Mouse (Mus musculus) kidney, postnatal 0 days (tissue): ENCODE measurements around the gene Ccnb1. TPM values are rescaled to one million over a fixed set of nuclear protein-coding genes. Genes with fewer than 3 reads are reported as not detected.

ENCODE experiments used
- ATAC-seq: fragments of 200-750 bp; cut with Nextera tagmentation; replicated peaks from 2 replicates; pipeline ENCODE4 v1.8.0; 2017; ENCODE audit warnings: low read depth, moderate number of reproducible peaks, moderate TSS enrichment, moderate library complexity; ENCODE audit not compliant: low FRiP score
- DNase-seq: peaks from one replicate; pipeline ENCODE4 v3.0.0-alpha.2; 2016; ENCODE audit warnings: low spot score
- H3K27ac ChIP-seq: fragments of 300-500 bp; sonication (generic); 2 replicates; pipeline ENCODE4 v1.5.1; 2014; ENCODE audit warnings: mild to moderate bottlenecking
- H3K27me3 ChIP-seq: fragments of 300-500 bp; sonication (generic); 2 replicates; pipeline ENCODE4 v1.6.1; 2014; ENCODE audit warnings: low read length, mixed read lengths; ENCODE audit not compliant: insufficient read depth
- H3K36me3 ChIP-seq: fragments of 300-500 bp; sonication (generic); 2 replicates; pipeline ENCODE4 v1.6.1; 2014; ENCODE audit warnings: low read length, mixed read lengths; ENCODE audit not compliant: insufficient read depth
- H3K4me1 ChIP-seq: fragments of 300-500 bp; sonication (generic); replicated peaks from 2 replicates; pipeline ENCODE4 v1.6.1; 2014; ENCODE audit warnings: antibody characterized with exemption, low read length, mixed read lengths; ENCODE audit not compliant: insufficient read depth
- H3K4me2 ChIP-seq: fragments of 300-500 bp; sonication (generic); 2 replicates; pipeline ENCODE4 v1.6.1; 2014; ENCODE audit warnings: mild to moderate bottlenecking, low read length, moderate library complexity, mixed read lengths
- H3K4me3 ChIP-seq: fragments of 300-500 bp; sonication (generic); replicated peaks from 2 replicates; pipeline ENCODE4 v1.5.1; 2014; ENCODE audit warnings: low read depth, low read length
- H3K9ac ChIP-seq: fragments of 300-500 bp; sonication (generic); 2 replicates; pipeline ENCODE4 v1.6.1; 2014; ENCODE audit warnings: low read depth, low read length
- H3K9me3 ChIP-seq: fragments of 300-500 bp; sonication (generic); replicated peaks from 2 replicates; pipeline ENCODE4 v1.6.1; 2016; ENCODE audit warnings: low read length, inconsistent platforms, mixed read lengths
- CTCF ChIP-seq: IDR thresholded peaks from 2 replicates; pipeline ENCODE4 v1.5.1; 2016; ENCODE audit warnings: antibody characterized with exemption, low read depth, mild to moderate bottlenecking, moderate library complexity
- WGBS: fragments of 180-500 bp; shearing (Covaris S2); extraction: QIAGEN DNeasy Blood & Tissue Kit; methylation state at CpG from one replicate; pipeline ENCODE4 v1.1.7; 2014; 5-methylcytosine and 5-hydroxymethylcytosine counted together
- polyA plus RNA-seq: library from polyadenylated mRNA; unstranded; fragments of >200 nt; fragmentation: Nextera tagmentation; extraction: Ambion mirVana; gene quantifications from 2 replicates; pipeline ENCODE4 v1.2.1, GENCODE M21; 2015

Ccnb1 gene
- 101 and 103 TPM in 2 replicates for polyA plus RNA-seq

GRCm38 (mm10) chr13:100786414-100786867, at the start of gene Ccnb1:
TSS of gene Ccnb1 (minus strand) at chr13:100786570.
- Histone ChIP-seq H3K27ac (peak within 1 kb of the TSS; percentile 47), H3K36me3 (no peaks in the 10 kb centered on the region), H3K4me3 (peak within 1 kb of the TSS; percentile 92), H3K4me2 (peak within 1 kb of the TSS; percentile 98), H3K27me3 (no peaks in the 10 kb centered on the region), H3K9ac (peak within 1 kb of the TSS; percentile 68), H3K9me3 (no peaks in the 10 kb centered on the region), H3K4me1 (no peaks in the 10 kb centered on the region)
- peak; percentile 55 for TF ChIP-seq CTCF
- peak; percentile 98 for ATAC-seq
- peak; percentile 98 for DNase-seq
- WGBS, result 0% methylated on average over 31 of the region's 35 CpGs

- no peak for ATAC-seq
- H3K9ac ChIP-seq, result no peak overlapping the region
- no peak for TF ChIP-seq CTCF
Observed at GRCm38 (mm10) chr13:100834777-100835176, 48.4 kb upstream of the Ccnb1 start.

GRCm38 (mm10) chr13:100833640-100834002, 47.3 kb upstream of the Ccnb1 start:
- Histone ChIP-seq H3K9ac (no peak overlapping the region), H3K36me3 (no peaks in the 10 kb centered on the region), H3K4me2 (no peak overlapping the region; the same call in 1 of the 2 replicates), H3K27ac (no peak overlapping the region), H3K9me3 (no peaks in the 10 kb centered on the region), H3K27me3 (no peaks in the 10 kb centered on the region), H3K4me1 (peaks cover 4% of the 10 kb centered on the region; the same call in 1 of the 2 replicates), H3K4me3 (peak overlapping the region; percentile 85; the same call in 1 of the 2 replicates)
- WGBS, result 47% methylated on average over 6 of the region's 6 CpGs
- no peak for TF ChIP-seq CTCF
- ATAC-seq (no peak), DNase-seq (no peak)

More at GRCm38 (mm10) chr13:100834777-100835176, 48.4 kb upstream of the Ccnb1 start:
- H3K27me3 ChIP-seq, result no peaks in the 10 kb centered on the region
- no peaks in the 10 kb centered on the region for H3K36me3 ChIP-seq
- no peak overlapping the region for H3K4me3 ChIP-seq
- peaks cover 4% of the 10 kb centered on the region; the same call in 1 of the 2 replicates for H3K4me1 ChIP-seq
- no peaks in the 10 kb centered on the region for H3K9me3 ChIP-seq
- H3K27ac ChIP-seq, result no peak overlapping the region
- no peak for DNase-seq
- H3K4me2 ChIP-seq, result no peak overlapping the region

GRCm38 (mm10) chr13:100832741-100833639, 46.6 kb upstream of the Ccnb1 start, which contains the start of gene Slc30a5:
TSS of gene Slc30a5 (minus strand) at chr13:100833427.
- TF ChIP-seq CTCF, result peak; percentile 96
- DNase-seq, result peak; percentile 99
- WGBS, result under 1% methylated on average over 91 of the region's 94 CpGs
- H3K9me3 ChIP-seq, result no peaks in the 10 kb centered on the region
- peak; percentile 96 for ATAC-seq
- H3K9ac ChIP-seq, result peak within 1 kb of the TSS; percentile 92
- no peaks in the 10 kb centered on the region for H3K36me3 ChIP-seq
- H3K27ac ChIP-seq, result peak within 1 kb of the TSS; percentile 95
- peak within 1 kb of the TSS; percentile 70 for H3K4me2 ChIP-seq
- H3K4me3 ChIP-seq, result peak within 1 kb of the TSS; percentile 85
- peaks cover 4% of the 10 kb centered on the region; the same call in 1 of the 2 replicates for H3K4me1 ChIP-seq
- H3K27me3 ChIP-seq, result no peaks in the 10 kb centered on the region

GRCm38 (mm10) chr13:100832188-100832587, 45.8 kb upstream of the Ccnb1 start:
- H3K27me3 ChIP-seq, result no peaks in the 10 kb centered on the region
- no peak for DNase-seq
- peaks cover 4% of the 10 kb centered on the region; the same call in 1 of the 2 replicates for H3K4me1 ChIP-seq
- no peaks in the 10 kb centered on the region for H3K9me3 ChIP-seq
- H3K4me3 ChIP-seq, result peak overlapping the region; percentile 85
- peak overlapping the region; percentile 70 for H3K4me2 ChIP-seq
- 1% methylated on average over 8 of the region's 8 CpGs for WGBS
- H3K9ac ChIP-seq, result peak overlapping the region; percentile 92
- peak overlapping the region; percentile 95 for H3K27ac ChIP-seq
- TF ChIP-seq CTCF, result no peak
- H3K36me3 ChIP-seq, result no peaks in the 10 kb centered on the region
- no peak for ATAC-seq

- Histone ChIP-seq H3K27me3 (no peaks in the 10 kb centered on the region), H3K4me3 (no peak overlapping the region), H3K9me3 (no peaks in the 10 kb centered on the region), H3K36me3 (0 out of 2 replicates have a peak, but pooled peaks cover 5% of the 10 kb centered on the region), H3K9ac (no peak overlapping the region), H3K27ac (no peak overlapping the region), H3K4me2 (peak overlapping the region; percentile 70; the same call in 1 of the 2 replicates), H3K4me1 (peaks cover 4% of the 10 kb centered on the region; the same call in 1 of the 2 replicates)
- ATAC-seq (no peak), DNase-seq (no peak)
- TF ChIP-seq CTCF, result no peak
- 77% methylated on average over 6 of the region's 6 CpGs for WGBS
Observed at GRCm38 (mm10) chr13:100831123-100831522, 44.8 kb upstream of the Ccnb1 start.
